Mouse (Mus musculus) MEL (cell line): ENCODE measurements around the gene Map3k20. TPM values are rescaled to one million over a fixed set of nuclear protein-coding genes. Genes with fewer than 3 reads are reported as not detected.

Source experiments
- DNase-seq: peaks from one replicate; pipeline ENCODE4 v3.0.0; 2011; ENCODE audit warnings: low read depth, low spot score
- H3K27ac ChIP-seq: 2 replicates; pipeline ENCODE4 v1.5.1; 2012; ENCODE audit warnings: low read depth, mild to moderate bottlenecking, control low read depth, low read length, moderate library complexity; ENCODE audit not compliant: control insufficient read depth
- H3K27me3 ChIP-seq, 2 experiments: fragments of 150-350 bp in 1 of 2; sonication (generic) in 1 of 2; 2 replicates each; pipeline ENCODE4 v1.6.1; 2012; ENCODE audit warnings: low read length in 2 of 2, mild to moderate bottlenecking in 2 of 2, improper control_type of control experiment in 1 of 2, moderate library complexity in 1 of 2; ENCODE audit not compliant: insufficient read depth in 2 of 2, control insufficient read depth in 1 of 2
- H3K36me3 ChIP-seq, 2 experiments: 2 replicates each; pipeline ENCODE4 v1.6.1; 2012 to 2014; ENCODE audit warnings: low read length in 2 of 2, improper control_type of control experiment in 1 of 2, inconsistent platforms in 1 of 2, mild to moderate bottlenecking in 1 of 2; ENCODE audit not compliant: insufficient read depth in 2 of 2, control insufficient read depth in 1 of 2
- H3K4me1 ChIP-seq, 2 experiments: fragments of 150-350 bp in 1 of 2; sonication (generic) in 1 of 2; 2 replicates each; pipeline ENCODE4 v1.6.1; 2012; ENCODE audit warnings: low read length in 2 of 2, improper control_type of control experiment in 1 of 2, mild to moderate bottlenecking in 1 of 2; ENCODE audit not compliant: insufficient read depth in 2 of 2, control insufficient read depth in 1 of 2
- H3K4me3 ChIP-seq, 2 experiments: fragments of 150-350 bp in 1 of 2; sonication (generic) in 1 of 2; 2 replicates each; pipeline ENCODE4 v1.5.1; 2012; ENCODE audit warnings: low read depth in 2 of 2, low read length in 2 of 2, mild to moderate bottlenecking in 2 of 2, moderate library complexity in 2 of 2, control low read depth in 1 of 2, improper control_type of control experiment in 1 of 2; ENCODE audit not compliant: control insufficient read depth in 1 of 2, insufficient read depth in 1 of 2
- H3K79me2 ChIP-seq: 2 replicates; pipeline ENCODE4 v1.6.1; 2012; ENCODE audit warnings: mild to moderate bottlenecking, low read length, moderate library complexity; ENCODE audit not compliant: control insufficient read depth, poor library complexity, insufficient read depth
- H3K9ac ChIP-seq: 2 replicates; pipeline ENCODE4 v1.6.1; 2012; ENCODE audit warnings: low read depth, mild to moderate bottlenecking, control low read depth, low read length, moderate library complexity; ENCODE audit not compliant: control insufficient read depth, poor library complexity, severe bottlenecking
- H3K9me3 ChIP-seq: fragments of 150-350 bp; sonication (generic); replicated peaks from 2 replicates; pipeline ENCODE4 v1.6.1; 2012; ENCODE audit warnings: mild to moderate bottlenecking, low read length, improper control_type of control experiment, moderate library complexity; ENCODE audit not compliant: insufficient read depth
- CTCF ChIP-seq, 3 experiments: IDR thresholded peaks in 2 of 3; conservative IDR thresholded peaks in 1 of 3; 2 replicates each; pipeline ENCODE4 v1.5.1; 2011 to 2012; ENCODE audit warnings: low read length in 3 of 3, low read depth in 2 of 3, mild to moderate bottlenecking in 2 of 3, improper control_type of control experiment in 1 of 3, inconsistent platforms in 1 of 3, mixed read lengths in 1 of 3, moderate library complexity in 1 of 3; ENCODE audit not compliant: control insufficient read depth in 1 of 3, insufficient read depth in 1 of 3, poor library complexity in 1 of 3, severe bottlenecking in 1 of 3
- E2F4 ChIP-seq: IDR thresholded peaks from 2 replicates; pipeline ENCODE4 v1.6.1; 2011; ENCODE audit warnings: low read depth, low read length, improper control_type of control experiment, borderline replicate concordance
- ELF1 ChIP-seq: IDR thresholded peaks from 2 replicates; pipeline ENCODE4 v1.6.1; 2014; ENCODE audit warnings: low read depth, mild to moderate bottlenecking, inconsistent platforms, low read length, improper control_type of control experiment, moderate library complexity
- EP300 ChIP-seq, 2 experiments: IDR thresholded peaks; 2 replicates each; pipeline ENCODE4 v1.6.1; 2011; ENCODE audit warnings: improper control_type of control experiment in 2 of 2, low read length in 2 of 2, low read depth in 1 of 2, mild to moderate bottlenecking in 1 of 2
- ETS1 ChIP-seq: IDR thresholded peaks from 2 replicates; pipeline ENCODE4 v1.6.1; 2012; ENCODE audit warnings: low read depth, mild to moderate bottlenecking, inconsistent platforms, low read length, improper control_type of control experiment, moderate library complexity
- GABPA ChIP-seq: IDR thresholded peaks from 2 replicates; pipeline ENCODE4 v1.6.1; 2012; ENCODE audit warnings: low read depth, mild to moderate bottlenecking, inconsistent platforms, low read length, improper control_type of control experiment, moderate library complexity
- HCFC1 ChIP-seq: IDR thresholded peaks from 2 replicates; pipeline ENCODE4 v1.6.1; 2012; ENCODE audit warnings: low read depth, mild to moderate bottlenecking, inconsistent platforms, low read length, improper control_type of control experiment, moderate library complexity
- NRF1 ChIP-seq: IDR thresholded peaks from 2 replicates; pipeline ENCODE4 v1.6.1; 2014; ENCODE audit warnings: low read depth, mild to moderate bottlenecking, inconsistent platforms, low read length, improper control_type of control experiment, moderate library complexity; ENCODE audit not compliant: poor library complexity, insufficient read depth, severe bottlenecking
- POLR2A ChIP-seq, 2 experiments: IDR thresholded peaks; 2 replicates each; pipeline ENCODE4 v1.6.1; 2011 to 2012; ENCODE audit warnings: low read length in 2 of 2, mild to moderate bottlenecking in 2 of 2, control low read depth in 1 of 2, improper control_type of control experiment in 1 of 2, low read depth in 1 of 2, moderate library complexity in 1 of 2; ENCODE audit not compliant: control insufficient read depth in 1 of 2, insufficient read depth in 1 of 2, poor library complexity in 1 of 2
- POLR2AphosphoS2 ChIP-seq: IDR thresholded peaks from 2 replicates; pipeline ENCODE4 v1.6.1; 2011; ENCODE audit warnings: low read length, improper control_type of control experiment
- RAD21 ChIP-seq: IDR thresholded peaks from 2 replicates; pipeline ENCODE4 v1.6.1; 2011; ENCODE audit warnings: mild to moderate bottlenecking, low read depth, low read length, improper control_type of control experiment
- RCOR1 ChIP-seq: IDR thresholded peaks from 2 replicates; pipeline ENCODE4 v1.6.1; 2012; ENCODE audit warnings: low read depth, mild to moderate bottlenecking, inconsistent platforms, low read length, improper control_type of control experiment
- SMC3 ChIP-seq: IDR thresholded peaks from 2 replicates; pipeline ENCODE4 v1.6.1; 2011; ENCODE audit warnings: low read depth, low read length, improper control_type of control experiment
- TAL1 ChIP-seq: IDR thresholded peaks from 2 replicates; pipeline ENCODE4 v1.6.1; 2012; ENCODE audit warnings: mild to moderate bottlenecking, inconsistent platforms, low read length, moderate library complexity, mixed read lengths
- TBP ChIP-seq: IDR thresholded peaks from 2 replicates; pipeline ENCODE4 v1.8.0; 2011; ENCODE audit warnings: low read depth, low read length, improper control_type of control experiment
- TCF12 ChIP-seq: IDR thresholded peaks from 2 replicates; pipeline ENCODE4 v1.6.1; 2014; ENCODE audit warnings: low read depth, mild to moderate bottlenecking, inconsistent platforms, low read length, improper control_type of control experiment, moderate library complexity
- UBTF ChIP-seq: IDR thresholded peaks from 2 replicates; pipeline ENCODE4 v1.6.1; 2012; ENCODE audit warnings: low read depth, mild to moderate bottlenecking, inconsistent platforms, low read length, improper control_type of control experiment, moderate library complexity, borderline replicate concordance; ENCODE audit not compliant: insufficient read depth
- USF1 ChIP-seq: IDR thresholded peaks from 2 replicates; pipeline ENCODE4 v1.6.1; 2014; ENCODE audit warnings: low read depth, mild to moderate bottlenecking, inconsistent platforms, low read length, improper control_type of control experiment, moderate library complexity
- USF2 ChIP-seq, 2 experiments: IDR thresholded peaks; 2 replicates each; pipeline ENCODE4 v1.6.1; 2011 to 2012; ENCODE audit warnings: improper control_type of control experiment in 2 of 2, low read length in 2 of 2, borderline replicate concordance in 1 of 2, inconsistent platforms in 1 of 2, low read depth in 1 of 2, mild to moderate bottlenecking in 1 of 2; ENCODE audit not compliant: insufficient read depth in 1 of 2
- ZC3H11A ChIP-seq: IDR thresholded peaks from 2 replicates; pipeline ENCODE4 v1.6.1; 2012; ENCODE audit warnings: low read depth, mild to moderate bottlenecking, inconsistent platforms, low read length, improper control_type of control experiment
- ZKSCAN1 ChIP-seq: IDR thresholded peaks from 2 replicates; pipeline ENCODE4 v1.6.1; 2012; ENCODE audit warnings: low read depth, mild to moderate bottlenecking, inconsistent platforms, low read length, improper control_type of control experiment, moderate library complexity
- ZMIZ1 ChIP-seq: IDR thresholded peaks from 2 replicates; pipeline ENCODE4 v1.6.1; 2012; ENCODE audit warnings: low read depth, mild to moderate bottlenecking, inconsistent platforms, low read length, improper control_type of control experiment, moderate library complexity
- polyA plus RNA-seq, 2 experiments: library from polyadenylated mRNA; stranded (reverse) in 1 of 2; unstranded in 1 of 2; fragments of >175 nt in 1 of 2; fragments of >200 nt in 1 of 2; gene quantifications; 2 replicates each; pipeline versions ENCODE4 v1.2.1 to v1.2.4; 2012; ENCODE audit warnings: low replicate concordance in 2 of 2, low read depth in 1 of 2; ENCODE audit not compliant: insufficient read length in 2 of 2, insufficient read depth in 1 of 2, missing spikeins in 1 of 2
- total RNA-seq: library from RNA; depleted of rRNA; stranded (reverse); fragments of 300-350 nt; gene quantifications from 2 replicates; pipeline ENCODE4 v1.2.3, GENCODE M21; 2012

The Map3k20 gene
- total and polyA plus RNA-seq, 3 experiments = 7.4 to 9.6 TPM; not detected in 1

GRCm38 (mm10) chr2:72308981-72309380, 23.5 kb downstream of the Map3k20 start:
- Histone ChIP-seq H3K27ac (no peak overlapping the region), H3K4me3 (no peak overlapping the region), H3K9me3 (no peaks in the 10 kb centered on the region), H3K36me3 (peaks cover 0 to 2% of the 10 kb centered on the region in 2 experiments; a peak in 1 of 4 replicates), H3K9ac (no peak overlapping the region), H3K79me2 (no peaks in the 10 kb centered on the region), H3K27me3 (no peaks in the 10 kb centered on the region), H3K4me1 (no peaks in the 10 kb centered on the region)
- DNase-seq = no peak
- TF ChIP-seq POLR2A (IDR thresholded peaks at IDR 0.05; ENCODE audit: control insufficient read depth in 1 of 2, insufficient read depth in 1 of 2, low read depth in 1 of 2, low read length in 2 of 2, poor library complexity in 1 of 2) (no peak), TCF12 (no peak), ZKSCAN1 (no peak), GABPA (no peak), ZMIZ1 (no peak), TBP (no peak), USF1 (no peak), E2F4 (no peak), SMC3 (no peak), USF2 (IDR thresholded peaks at IDR 0.05; ENCODE audit: borderline replicate concordance in 1 of 2, insufficient read depth in 1 of 2, low read depth in 1 of 2, low read length in 2 of 2) (no peak), HCFC1 (no peak), RCOR1 (no peak), CTCF (IDR thresholded peaks at IDR 0.05 in 2 of 3, conservative IDR thresholded peaks at IDR 0.05 in 1 of 3; ENCODE audit: control insufficient read depth in 1 of 3, insufficient read depth in 1 of 3, low read depth in 2 of 3, low read length in 3 of 3, poor library complexity in 1 of 3, severe bottlenecking in 1 of 3) (no peak), TAL1 (no peak), RAD21 (no peak)

GRCm38 (mm10) chr2:72311486-72311885, 26.0 kb downstream of the Map3k20 start:
- no peaks in the 10 kb centered on the region for H3K9me3 ChIP-seq
- no peak overlapping the region for H3K9ac ChIP-seq
- no peaks in the 10 kb centered on the region for H3K79me2 ChIP-seq
- H3K27ac ChIP-seq = no peak overlapping the region
- H3K4me1 ChIP-seq = no peaks in the 10 kb centered on the region
- no peak for TF ChIP-seq UBTF
- TF ChIP-seq POLR2AphosphoS2 = no peak
- no peak for TF ChIP-seq ETS1
- no peak for TF ChIP-seq RAD21
- no peak for TF ChIP-seq ZC3H11A
- no peak for TF ChIP-seq NRF1
- TF ChIP-seq EP300 (IDR thresholded peaks at IDR 0.05; ENCODE audit: low read depth in 1 of 2, low read length in 2 of 2) = no peak
- TF ChIP-seq ELF1 = no peak
- TF ChIP-seq GABPA = no peak
- TF ChIP-seq SMC3 = no peak
- H3K4me3 ChIP-seq = no peak overlapping the region
- peaks cover 0 to 2% of the 10 kb centered on the region in 2 experiments; a peak in 1 of 4 replicates for H3K36me3 ChIP-seq
- DNase-seq = no peak
- no peaks in the 10 kb centered on the region for H3K27me3 ChIP-seq
